Mouse (Mus musculus) splenic B cell, adult 2 months (primary cell): ENCODE measurements at regions not wholly inside any gene's neighbourhood (a gene's known extent, or its start where the extent isn't known, plus 50 kb on each side); places are given as distances from the start of the nearest gene placed in this dataset.

ENCODE experiments used
- DNase-seq: peaks from one replicate; pipeline ENCODE4 v3.0.0-alpha.2; 2011; ENCODE audit warnings: low read depth, low spot score
- H3K27me3 ChIP-seq: 2 replicates; pipeline ENCODE4 v1.6.1; 2012; ENCODE audit warnings: mild to moderate bottlenecking, low read length, moderate library complexity, mixed read lengths; ENCODE audit not compliant: control insufficient read depth, poor library complexity, insufficient read depth, severe bottlenecking
- H3K36me3 ChIP-seq: 2 replicates; pipeline ENCODE4 v1.6.1; 2012; ENCODE audit warnings: mild to moderate bottlenecking, low read length, moderate library complexity, mixed read lengths; ENCODE audit not compliant: control insufficient read depth, poor library complexity, insufficient read depth, severe bottlenecking

GRCm38 (mm10) chr1:80131354-80131753 lies 86.9 kb downstream of the Fam124b start:
- no peak for DNase-seq
- Histone ChIP-seq H3K36me3 (no peaks in the 10 kb centered on the region), H3K27me3 (no peaks in the 10 kb centered on the region)

DNA sequence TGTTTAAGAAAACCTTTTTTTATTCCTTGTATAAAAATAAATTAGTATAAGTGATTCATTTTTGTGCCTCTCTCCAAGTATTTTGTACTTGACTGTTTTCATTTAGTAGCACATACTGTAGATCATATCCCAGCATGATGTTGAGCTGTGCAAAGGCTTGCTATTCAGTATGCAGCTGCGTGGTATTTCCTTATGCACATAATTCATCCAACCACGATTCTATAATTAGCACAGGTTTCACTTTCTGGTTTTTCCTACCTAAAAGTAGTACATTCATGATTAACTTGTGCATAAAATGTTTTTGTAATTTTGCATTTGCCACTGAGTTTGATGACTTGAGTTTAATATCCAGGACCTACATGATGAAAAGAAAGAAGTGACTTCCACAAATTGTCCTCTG lies 94.3 kb downstream of the Fam124b start:
- H3K27me3 ChIP-seq: no peaks in the 10 kb centered on the region
- DNase-seq: no peak
- H3K36me3 ChIP-seq: no peaks in the 10 kb centered on the region

- no peaks in the 10 kb centered on the region for H3K27me3 ChIP-seq
- no peak for DNase-seq
- no peaks in the 10 kb centered on the region for H3K36me3 ChIP-seq
Measured at GRCm38 (mm10) chr1:80115913-80116312, 102.4 kb downstream of the Fam124b start.

- DNase-seq: no peak
- H3K27me3 ChIP-seq: no peaks in the 10 kb centered on the region
- H3K36me3 ChIP-seq: no peaks in the 10 kb centered on the region
Measured at GRCm38 (mm10) chr1:80107747-80108476, 110.4 kb downstream of the Fam124b start.

DNA sequence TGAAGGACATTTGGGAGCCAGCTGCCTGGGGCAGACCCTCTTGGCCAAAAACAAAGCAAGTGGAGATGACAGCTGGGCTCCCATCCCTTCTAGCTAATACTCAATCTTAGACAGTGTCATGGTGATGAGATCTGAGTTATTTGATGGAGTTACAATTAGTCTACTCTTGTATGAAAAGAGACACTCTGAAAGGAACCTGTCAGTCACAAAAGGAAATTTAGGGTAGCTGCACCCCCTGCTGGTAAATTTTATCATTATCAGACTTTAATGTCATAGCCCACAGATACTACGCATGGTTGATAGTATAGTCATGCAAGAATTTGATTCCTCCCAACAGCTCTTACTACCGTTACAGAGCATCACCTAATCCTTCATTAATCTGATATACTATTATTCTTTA lies 112.0 kb downstream of the Fam124b start:
- peak; percentile 35 for DNase-seq

GRCm38 (mm10) chr1:80098266-80098665 lies 120.0 kb downstream of the Fam124b start:
- DNase-seq: no peak
- H3K27me3 ChIP-seq: no peaks in the 10 kb centered on the region
- no peaks in the 10 kb centered on the region for H3K36me3 ChIP-seq

More for the DNA sequence above, 112.0 kb downstream of the Fam124b start:
- H3K36me3 ChIP-seq: no peaks in the 10 kb centered on the region
- no peaks in the 10 kb centered on the region for H3K27me3 ChIP-seq

DNA sequence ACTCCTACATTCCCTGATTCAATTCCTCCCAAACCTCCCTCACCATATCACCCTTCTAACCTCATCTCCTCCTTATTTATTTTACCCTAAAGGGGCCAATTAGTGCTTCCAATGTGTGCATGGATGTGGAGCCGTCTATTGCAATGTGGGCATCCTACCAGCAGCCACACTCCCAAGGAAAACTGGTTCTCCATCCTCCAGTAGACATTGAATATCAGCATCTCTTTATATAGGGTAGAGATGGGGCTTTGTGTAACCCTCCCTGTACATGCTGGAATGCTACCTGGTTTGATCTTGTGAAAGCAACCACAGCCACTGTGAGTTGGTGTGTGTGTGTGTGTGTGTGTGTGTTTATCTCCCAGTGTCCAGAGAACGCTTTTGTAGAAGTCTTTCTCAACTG lies 126.5 kb downstream of the Fam124b start:
- DNase-seq: no peak
- H3K27me3 ChIP-seq: no peaks in the 10 kb centered on the region

GRCm38 (mm10) chr1:80091350-80091749 lies 126.9 kb downstream of the Fam124b start:
- Histone ChIP-seq H3K27me3 (no peaks in the 10 kb centered on the region), H3K36me3 (no peaks in the 10 kb centered on the region)
- DNase-seq: no peak

More for the DNA sequence above, 126.5 kb downstream of the Fam124b start:
- H3K36me3 ChIP-seq: no peaks in the 10 kb centered on the region

- DNase-seq: no peak
- H3K36me3 ChIP-seq: no peaks in the 10 kb centered on the region
- H3K27me3 ChIP-seq: no peaks in the 10 kb centered on the region
Measured at GRCm38 (mm10) chr1:80088651-80089050, 129.6 kb downstream of the Fam124b start.

DNA sequence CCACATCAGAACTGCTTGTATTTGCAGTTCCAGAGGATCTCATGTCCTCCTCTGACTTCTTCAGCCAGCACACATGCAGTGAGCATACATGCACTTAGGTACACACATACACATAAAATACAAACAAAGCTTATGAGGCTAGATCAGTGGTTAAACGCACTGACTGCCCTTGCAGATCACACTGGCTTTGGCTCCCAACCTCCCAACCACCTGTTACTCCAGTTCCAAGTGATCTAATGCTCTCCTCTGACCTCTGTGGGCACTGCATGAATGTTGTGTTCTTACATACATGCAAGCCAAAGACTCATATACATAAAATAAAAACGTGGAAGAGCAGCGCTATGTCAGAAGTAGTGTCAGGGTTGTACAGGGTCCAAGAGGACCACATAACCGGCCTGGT lies 141.9 kb downstream of the Fam124b start:
- DNase-seq: no peak
- Histone ChIP-seq H3K27me3 (no peaks in the 10 kb centered on the region), H3K36me3 (no peaks in the 10 kb centered on the region)

GRCm38 (mm10) chr1:80074376-80074775 lies 143.9 kb downstream of the Fam124b start:
- Histone ChIP-seq H3K36me3 (no peaks in the 10 kb centered on the region), H3K27me3 (no peaks in the 10 kb centered on the region)
- no peak for DNase-seq

GRCm38 (mm10) chr1:80073950-80074349 lies 144.3 kb downstream of the Fam124b start:
- H3K36me3 ChIP-seq: no peaks in the 10 kb centered on the region
- no peak for DNase-seq
- no peaks in the 10 kb centered on the region for H3K27me3 ChIP-seq

DNA sequence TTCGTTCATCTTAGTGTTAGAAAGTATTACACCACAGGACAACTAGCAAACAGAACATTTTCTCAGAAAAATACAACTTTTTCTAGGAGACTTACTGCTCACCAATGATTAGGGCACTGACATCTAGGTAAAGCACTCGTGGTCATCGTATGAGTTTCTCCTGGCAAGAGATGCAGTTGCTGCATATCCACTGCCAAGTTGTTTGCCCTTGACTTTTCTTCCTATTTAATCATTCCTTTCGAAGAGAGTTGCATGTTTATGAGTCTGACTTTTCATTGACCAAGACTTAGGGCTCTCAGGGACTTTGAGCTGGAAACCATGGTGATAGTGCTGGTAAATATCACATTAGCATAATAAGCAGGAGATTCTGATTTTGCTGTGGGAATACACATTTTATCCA lies 149.1 kb downstream of the Fam124b start:
- no peaks in the 10 kb centered on the region for H3K36me3 ChIP-seq
- H3K27me3 ChIP-seq: no peaks in the 10 kb centered on the region
- no peak for DNase-seq

DNA sequence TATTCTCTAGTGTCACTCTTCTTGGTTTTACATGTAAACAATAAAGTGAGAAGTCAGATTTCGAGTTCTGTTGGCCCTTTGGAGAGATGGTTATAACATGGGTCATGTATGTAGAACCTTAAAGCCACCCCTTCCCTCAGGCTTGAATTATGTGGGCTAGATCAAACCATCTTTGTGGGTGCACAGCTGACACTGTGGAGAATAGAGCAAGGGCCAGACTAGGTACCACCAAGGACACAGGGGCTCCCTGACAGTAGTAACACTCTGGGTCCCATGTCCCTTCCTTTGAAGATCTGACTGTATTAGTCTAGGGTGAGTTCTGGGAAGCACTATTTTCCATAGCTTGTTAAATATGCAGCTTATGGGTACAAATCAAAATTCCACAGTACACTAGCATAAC lies 156.2 kb downstream of the Fam124b start:
- no peak for DNase-seq
- Histone ChIP-seq H3K36me3 (no peaks in the 10 kb centered on the region), H3K27me3 (no peaks in the 10 kb centered on the region)

GRCm38 (mm10) chr1:80061632-80062031 lies 156.6 kb downstream of the Fam124b start:
- Histone ChIP-seq H3K27me3 (no peaks in the 10 kb centered on the region), H3K36me3 (no peaks in the 10 kb centered on the region)
- no peak for DNase-seq

DNA sequence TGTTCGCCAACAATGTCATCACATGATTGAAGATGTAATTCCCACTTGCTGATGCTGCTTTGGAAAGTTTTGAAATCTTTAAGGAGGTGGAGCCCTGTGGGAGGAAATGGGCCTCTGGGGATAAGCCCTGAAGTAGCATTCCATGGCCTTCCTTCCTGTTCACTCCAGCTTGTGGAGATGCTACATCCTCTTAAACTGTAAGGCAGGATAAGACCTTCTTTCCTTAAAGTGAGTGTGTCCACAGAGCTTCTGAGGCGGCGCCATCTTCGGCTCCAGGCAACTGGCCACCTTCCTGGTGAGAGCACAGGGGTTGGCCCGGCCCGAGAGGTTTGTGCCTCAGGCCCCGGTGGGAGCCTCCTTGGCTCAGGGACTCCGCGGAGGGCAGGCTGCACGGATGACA lies 173.1 kb downstream of the Fam124b start:
- DNase-seq: no peak
- Histone ChIP-seq H3K27me3 (no peaks in the 10 kb centered on the region), H3K36me3 (no peaks in the 10 kb centered on the region)
